Mouse (Mus musculus) midbrain, embryonic 14.5 days (tissue): ENCODE results near the gene Fbln2. TPM values are rescaled to one million over a fixed set of nuclear protein-coding genes. Genes with fewer than 3 reads are reported as not detected.
A peak's percentile ranks its signal among the peaks of the same experiment; 100 is the strongest.

Experiments
- ATAC-seq: fragments of 200-750 bp; cut with Nextera tagmentation; 2 replicates; pipeline ENCODE4 v1.8.0; 2017; ENCODE audit warnings: moderate number of reproducible peaks, moderate library complexity; ENCODE audit not compliant: low FRiP score, low TSS enrichment
- DNase-seq: peaks from one replicate; pipeline ENCODE4 v3.0.0-alpha.2; 2015
- H3K27ac ChIP-seq: fragments of 300-500 bp; sonication (generic); replicated peaks from 2 replicates; pipeline ENCODE4 v1.5.1; 2014; ENCODE audit warnings: mild to moderate bottlenecking, low read depth, low read length, moderate library complexity
- H3K27me3 ChIP-seq: fragments of 300-500 bp; sonication (generic); 2 replicates; pipeline ENCODE4 v1.6.1; 2014; ENCODE audit warnings: low read length, control low read depth, mixed read lengths; ENCODE audit not compliant: control insufficient read depth, insufficient read depth
- H3K36me3 ChIP-seq: fragments of 300-500 bp; sonication (generic); 2 replicates; pipeline ENCODE4 v1.6.1; 2014; ENCODE audit warnings: low read length, control low read depth; ENCODE audit not compliant: control insufficient read depth, insufficient read depth
- H3K4me1 ChIP-seq: fragments of 300-500 bp; sonication (generic); 2 replicates; pipeline ENCODE4 v1.6.1; 2014; ENCODE audit warnings: mild to moderate bottlenecking, antibody characterized with exemption, low read length, control low read depth; ENCODE audit not compliant: control insufficient read depth, insufficient read depth
- H3K4me2 ChIP-seq: fragments of 300-500 bp; sonication (generic); 2 replicates; pipeline ENCODE4 v1.6.1; 2014; ENCODE audit warnings: mild to moderate bottlenecking, low read length, moderate library complexity
- H3K4me3 ChIP-seq: fragments of 300-500 bp; sonication (generic); replicated peaks from 2 replicates; pipeline ENCODE4 v1.5.1; 2014; ENCODE audit warnings: low read depth, low read length
- H3K9ac ChIP-seq: fragments of 300-500 bp; sonication (generic); replicated peaks from 2 replicates; pipeline ENCODE4 v1.6.1; 2014; ENCODE audit warnings: mild to moderate bottlenecking, low read length, moderate library complexity
- H3K9me3 ChIP-seq: fragments of 300-500 bp; sonication (generic); 2 replicates; pipeline ENCODE4 v1.6.1; 2016; ENCODE audit warnings: low read length, control low read depth, mixed read lengths; ENCODE audit not compliant: control insufficient read depth
- WGBS: fragments of 180-500 bp; shearing (Covaris S2); extraction: QIAGEN DNeasy Blood & Tissue Kit; methylation state at CpG from one replicate; pipeline ENCODE4 v1.1.7; 2014; 5-methylcytosine and 5-hydroxymethylcytosine counted together
- polyA plus RNA-seq: library from polyadenylated mRNA; unstranded; fragments of >200 nt; fragmentation: Nextera tagmentation; extraction: Ambion mirVana; gene quantifications from 2 replicates; pipeline ENCODE4 v1.2.1, GENCODE M21; 2014

The Fbln2 gene
- polyA plus RNA-seq, 1 experiment from 2014 or later, result 12.0 TPM

DNA sequence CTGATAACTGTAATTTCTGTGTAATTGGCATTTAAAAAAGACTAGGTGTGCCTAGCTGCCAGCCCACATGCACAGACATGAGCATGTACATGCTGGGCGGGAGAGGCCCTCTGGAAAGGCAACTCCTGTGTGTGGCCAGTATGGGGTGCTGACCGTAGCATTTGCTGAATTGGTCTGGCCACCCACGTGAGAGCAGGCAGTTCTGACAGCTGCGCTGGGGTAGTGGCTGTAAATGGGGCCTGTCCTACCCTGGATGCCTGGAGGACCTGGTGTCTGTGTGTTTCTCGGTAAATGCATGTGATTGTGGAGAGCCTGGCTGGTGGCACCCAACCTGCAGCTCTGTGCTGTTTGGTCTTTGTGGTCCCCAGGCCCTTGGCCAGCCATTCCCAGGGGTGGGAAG is 69.5 kb downstream of the Fbln2 start:
- Histone ChIP-seq H3K4me3 (no peak overlapping the region), H3K27ac (no peak overlapping the region), H3K9ac (no peak overlapping the region), H3K4me1 (peaks cover 25% of the 10 kb centered on the region), H3K36me3 (no peaks in the 10 kb centered on the region), H3K4me2 (no peak overlapping the region), H3K9me3 (no peaks in the 10 kb centered on the region), H3K27me3 (peaks cover 4% of the 10 kb centered on the region; the same call in 1 of the 2 replicates)
- WGBS, result 46% methylated on average over 5 of the region's 5 CpGs
- no peak for ATAC-seq
- no peak for DNase-seq

DNA sequence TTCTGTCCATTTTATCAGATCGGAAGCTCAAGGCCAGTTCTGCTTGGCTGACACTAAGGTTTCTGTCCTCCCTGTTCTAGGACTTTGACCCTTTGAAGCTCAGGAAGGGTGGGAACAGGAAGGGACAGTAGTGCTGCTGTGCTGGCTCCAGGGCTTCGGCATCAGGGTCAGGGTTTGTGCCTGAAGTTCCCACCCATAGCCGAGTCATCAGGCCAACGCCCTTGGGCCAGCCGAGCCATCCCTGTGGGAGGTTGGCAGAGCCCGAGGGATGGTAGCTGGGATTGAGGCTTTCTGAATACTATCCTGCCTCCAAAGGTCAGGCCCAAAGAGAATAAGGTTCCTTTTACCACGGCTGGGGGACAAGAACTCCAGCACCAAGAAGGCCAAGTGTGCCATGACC is 70.8 kb downstream of the Fbln2 start:
- no peak for DNase-seq
- Histone ChIP-seq H3K27me3 (peaks cover 4% of the 10 kb centered on the region; the same call in 1 of the 2 replicates), H3K9ac (no peak overlapping the region), H3K4me1 (peaks cover 25% of the 10 kb centered on the region), H3K9me3 (no peaks in the 10 kb centered on the region), H3K4me3 (no peak overlapping the region), H3K36me3 (no peaks in the 10 kb centered on the region), H3K27ac (no peak overlapping the region), H3K4me2 (no peak overlapping the region)
- 82% methylated on average over 7 of the region's 7 CpGs for WGBS
- ATAC-seq, result no peak

DNA sequence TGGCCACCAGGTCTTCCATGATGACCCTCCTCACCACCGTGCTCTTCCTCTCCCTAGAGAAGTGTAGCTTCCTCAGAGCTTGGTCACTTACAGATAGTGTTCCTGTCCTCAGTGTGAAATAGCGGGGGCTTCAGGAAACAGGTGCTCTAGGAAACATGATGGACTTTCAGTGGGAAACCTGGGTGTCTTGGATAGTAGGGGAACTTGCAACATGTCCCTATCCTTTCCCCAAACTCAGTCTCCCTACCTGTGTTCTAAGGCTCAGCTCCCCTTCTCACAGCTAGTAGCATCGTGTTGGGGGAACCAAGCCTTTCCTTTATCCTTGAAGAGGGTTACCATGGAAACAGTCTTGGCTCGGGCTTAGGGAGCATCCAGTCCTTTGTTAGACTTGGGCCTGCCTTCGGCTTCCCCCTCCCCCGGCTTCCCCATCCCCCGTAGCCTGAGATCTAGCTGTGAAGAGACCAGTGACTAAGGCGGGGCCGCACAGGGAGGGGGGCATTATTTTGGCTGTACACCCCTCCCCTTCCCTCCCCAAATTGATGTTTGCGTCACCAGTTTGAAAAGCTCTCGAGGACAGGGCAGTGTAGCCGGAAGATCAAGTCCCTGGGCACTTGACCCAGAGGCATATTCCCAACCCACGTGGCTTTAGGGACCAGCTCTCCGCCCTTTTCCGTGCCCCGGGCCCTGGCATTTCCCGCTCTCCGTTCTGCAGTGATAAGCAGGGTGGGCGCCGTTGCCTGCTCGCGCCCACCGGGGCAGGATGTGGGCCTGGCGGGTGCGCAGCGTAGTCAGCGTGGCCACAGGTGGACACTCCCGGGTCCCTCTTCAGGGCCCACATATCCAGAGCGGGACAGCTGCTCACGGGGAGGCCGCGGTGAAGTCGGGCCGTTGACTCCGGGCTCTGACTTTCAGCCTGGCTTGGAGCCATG is 72.5 kb downstream of the Fbln2 start:
- Histone ChIP-seq H3K36me3 (no peaks in the 10 kb centered on the region), H3K4me3 (peak overlapping the region; percentile 30), H3K27ac (peak overlapping the region; percentile 85), H3K9me3 (no peaks in the 10 kb centered on the region), H3K4me1 (peaks cover 25% of the 10 kb centered on the region), H3K27me3 (peaks cover 4% of the 10 kb centered on the region; the same call in 1 of the 2 replicates), H3K4me2 (peak overlapping the region; percentile 72), H3K9ac (peak overlapping the region; percentile 64)
- WGBS, result 2% methylated on average over 35 of the region's 35 CpGs
- ATAC-seq (peak; percentile 71), DNase-seq (peak; percentile 93)

- Histone ChIP-seq H3K4me3 (peak overlapping the region; percentile 30), H3K4me1 (peaks cover 25% of the 10 kb centered on the region), H3K27me3 (peaks cover 4% of the 10 kb centered on the region; the same call in 1 of the 2 replicates), H3K36me3 (no peaks in the 10 kb centered on the region), H3K4me2 (peak overlapping the region; percentile 72), H3K9me3 (no peaks in the 10 kb centered on the region), H3K9ac (peak overlapping the region; percentile 64), H3K27ac (peak overlapping the region; percentile 85)
- DNase-seq (peak; percentile 95), ATAC-seq (peak; percentile 61)
- WGBS, result 0% methylated on average over 28 of the region's 28 CpGs
Observed at GRCm38 (mm10) chr6:91285450-91285790, 73.2 kb downstream of the Fbln2 start.

DNA sequence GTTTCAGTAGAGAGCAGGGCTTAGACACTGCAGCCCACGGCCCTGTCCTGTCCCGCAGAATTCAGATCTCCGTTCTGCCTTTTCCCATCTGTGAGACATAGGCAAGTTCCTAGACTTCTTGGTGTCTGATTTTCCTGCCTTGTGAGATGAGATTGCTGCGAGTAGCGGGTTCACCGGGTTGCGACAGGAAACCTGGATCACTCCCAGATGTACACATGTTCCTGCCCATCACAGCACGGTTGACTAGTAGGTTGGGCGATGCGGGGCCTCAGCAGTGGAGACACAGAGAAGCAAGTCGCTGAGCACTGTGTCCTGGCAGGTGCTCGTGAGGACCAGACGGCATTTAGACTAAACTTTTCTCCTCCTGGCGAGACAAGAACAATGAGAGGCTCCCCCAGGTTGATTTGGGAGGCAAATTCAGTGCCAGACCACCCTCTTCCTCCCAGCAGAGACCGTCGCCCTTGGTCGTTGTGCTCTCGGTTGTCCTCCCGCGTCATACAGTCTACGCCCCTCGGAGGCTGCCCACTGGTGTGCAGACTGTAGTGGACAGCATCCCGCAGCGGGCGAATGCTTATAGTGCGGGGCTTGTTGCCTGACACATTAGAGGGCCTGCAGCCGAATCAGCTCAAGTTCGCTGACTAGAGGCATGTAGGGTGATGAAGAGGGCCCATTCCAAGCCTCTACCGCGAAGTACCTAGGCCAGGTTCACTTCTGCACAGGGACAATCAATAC is 73.7 kb downstream of the Fbln2 start:
- DNase-seq (peak; percentile 15), ATAC-seq (no peak)
- 0 out of 2 replicates have a peak overlapping the region, but pooled peaks have one; percentile 85 for H3K27ac ChIP-seq
- peak overlapping the region; percentile 30 for H3K4me3 ChIP-seq
- H3K4me2 ChIP-seq, result peak overlapping the region; percentile 72
- H3K9ac ChIP-seq, result peak overlapping the region; percentile 64
- H3K36me3 ChIP-seq, result no peaks in the 10 kb centered on the region
- peaks cover 25% of the 10 kb centered on the region for H3K4me1 ChIP-seq
- H3K27me3 ChIP-seq, result peaks cover 4% of the 10 kb centered on the region; the same call in 1 of the 2 replicates
- no peaks in the 10 kb centered on the region for H3K9me3 ChIP-seq
- 28% methylated on average over 30 of the region's 30 CpGs for WGBS

DNA sequence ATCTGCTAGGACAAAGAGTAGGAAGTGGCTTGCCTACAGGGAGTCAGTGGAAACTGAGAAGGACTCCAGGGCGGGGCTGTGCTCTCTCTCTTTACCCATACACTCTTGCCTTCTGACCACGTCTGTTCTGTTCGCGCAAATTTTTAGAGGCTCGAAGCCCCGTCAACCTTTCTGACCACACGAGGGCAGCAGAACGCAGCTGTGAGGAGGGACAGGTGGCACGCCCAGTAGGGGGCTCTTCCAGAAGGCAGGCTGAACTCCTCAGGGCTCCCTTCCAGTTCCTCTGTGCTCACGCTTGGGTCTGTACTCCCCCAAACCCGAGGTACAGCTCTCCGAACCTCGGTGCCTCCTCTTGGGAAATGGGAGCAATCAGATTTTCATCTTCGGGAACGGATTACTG is 74.4 kb downstream of the Fbln2 start:
- Histone ChIP-seq H3K4me3 (no peak overlapping the region), H3K9me3 (no peaks in the 10 kb centered on the region), H3K4me2 (0 out of 2 replicates have a peak overlapping the region, but pooled peaks have one; percentile 72), H3K36me3 (no peaks in the 10 kb centered on the region), H3K9ac (no peak overlapping the region), H3K4me1 (peaks cover 25% of the 10 kb centered on the region), H3K27ac (no peak overlapping the region), H3K27me3 (peaks cover 4% of the 10 kb centered on the region; the same call in 1 of the 2 replicates)
- DNase-seq (peak; percentile 95), ATAC-seq (0 out of 2 replicates have a peak, but pooled peaks have one; percentile 24)
- WGBS, result 3% methylated on average over 15 of the region's 15 CpGs

DNA sequence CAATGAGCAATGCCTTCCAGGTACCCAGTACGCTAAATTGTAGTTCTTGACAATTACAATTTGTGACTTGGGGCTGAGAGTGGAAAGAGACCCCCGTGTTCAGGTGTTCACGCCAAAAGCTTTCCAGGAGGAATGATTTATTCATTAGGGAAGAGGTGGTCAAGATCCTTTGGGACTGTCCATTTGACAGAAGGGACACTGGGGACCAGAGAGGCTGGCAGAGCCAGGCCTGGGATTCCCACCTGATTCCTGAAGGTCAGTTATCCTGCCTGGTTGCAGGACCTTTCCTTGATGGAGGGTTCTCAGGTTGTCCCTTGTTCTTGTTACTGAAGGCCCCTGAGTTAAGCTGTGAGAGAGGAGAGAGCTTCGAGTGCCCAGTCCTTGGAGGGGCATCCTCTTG is 74.9 kb downstream of the Fbln2 start:
- H3K9me3 ChIP-seq, result no peaks in the 10 kb centered on the region
- H3K27me3 ChIP-seq, result peaks cover 4% of the 10 kb centered on the region; the same call in 1 of the 2 replicates
- 56% methylated on average over 4 of the region's 4 CpGs for WGBS
- H3K4me2 ChIP-seq, result no peak overlapping the region
- DNase-seq, result no peak
- H3K9ac ChIP-seq, result no peak overlapping the region
- peaks cover 25% of the 10 kb centered on the region for H3K4me1 ChIP-seq
- no peak for ATAC-seq
- H3K4me3 ChIP-seq, result no peak overlapping the region
- no peak overlapping the region for H3K27ac ChIP-seq
- no peaks in the 10 kb centered on the region for H3K36me3 ChIP-seq

DNA sequence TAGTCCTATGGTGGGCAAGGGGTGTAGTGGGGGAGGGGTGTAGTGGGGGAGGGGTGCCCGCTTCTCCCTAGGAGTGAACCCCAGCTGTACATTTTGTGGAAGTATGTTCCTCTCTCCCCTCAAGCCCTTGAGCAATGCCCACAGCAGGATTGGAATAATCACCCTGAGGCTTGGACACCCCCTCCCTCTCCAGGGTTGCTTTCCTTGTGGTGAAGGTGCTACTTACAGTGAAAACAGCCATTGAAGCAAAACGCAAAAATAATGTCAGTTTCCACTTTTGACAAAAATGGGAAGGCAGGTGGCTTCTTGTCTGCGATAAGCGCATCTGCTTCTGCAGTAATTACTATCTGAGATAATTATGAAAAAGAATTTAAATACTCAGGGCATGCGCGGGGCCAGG is 75.4 kb downstream of the Fbln2 start:
- Histone ChIP-seq H3K9me3 (no peaks in the 10 kb centered on the region), H3K4me2 (no peak overlapping the region), H3K4me3 (no peak overlapping the region), H3K4me1 (peaks cover 25% of the 10 kb centered on the region), H3K9ac (no peak overlapping the region), H3K27ac (no peak overlapping the region), H3K27me3 (peaks cover 4% of the 10 kb centered on the region; the same call in 1 of the 2 replicates), H3K36me3 (no peaks in the 10 kb centered on the region)
- ATAC-seq, result no peak
- no peak for DNase-seq
- 74% methylated on average over 6 of the region's 6 CpGs for WGBS
